ENCODE assay signal across 8 mouse cellular contexts in genomic region chr7:130265319-130266165, GRCm38 (mm10).
DNase-seq lines count a peak whose midpoint lies in the region; ATAC-seq lines count a peak whose summit lies in the region.

No protein-coding gene starts in this region.

- ATAC-seq in forebrain, embryonic 14.5 days: peak; percentile 13
- ATAC-seq in hindbrain, embryonic 15.5 days (ENCODE audit: low FRiP score, low read depth): peak; percentile 31; the same call in 1 of the 2 replicates
- peak; percentile 56 for ATAC-seq in limb, embryonic 12.5 days (ENCODE audit: insufficient number of reproducible peaks, insufficient read depth, low FRiP score, low TSS enrichment, low read depth)

- no peaks in the 10 kb centered on the region for H3K27me3 ChIP-seq in forebrain, embryonic 14.5 days (replicated peaks; ENCODE audit: control insufficient read depth, insufficient read depth, low read length)
- no peaks in the 10 kb centered on the region; the same call in 1 of the 2 replicates for H3K27me3 ChIP-seq in hindbrain, embryonic 15.5 days
- peaks cover 21% of the 10 kb centered on the region for H3K27me3 ChIP-seq in limb, embryonic 12.5 days

- peaks cover 7% of the 10 kb centered on the region; the same call in 1 of the 2 replicates for H3K36me3 ChIP-seq in forebrain, embryonic 14.5 days (ENCODE audit: control insufficient read depth, insufficient read depth, low read length)
- no peaks in the 10 kb centered on the region for H3K36me3 ChIP-seq in hindbrain, embryonic 15.5 days
- H3K36me3 ChIP-seq in limb, embryonic 12.5 days: peaks cover 14% of the 10 kb centered on the region

- peak overlapping the region; percentile 87 for H3K27ac ChIP-seq in forebrain, embryonic 14.5 days (ENCODE audit: low read depth, low read length)
- H3K27ac ChIP-seq in hindbrain, embryonic 15.5 days (replicated peaks): peak overlapping the region; percentile 84
- peak overlapping the region; percentile 96 for H3K27ac ChIP-seq in limb, embryonic 12.5 days

- DNase-seq in 3T3-L1 (ENCODE audit: low read depth, low spot score) (peak; percentile 55), ES-CJ7 (ENCODE audit: low read depth, low spot score) (peak; percentile 19)
- peak; percentile 67 for DNase-seq in forebrain, embryonic 14.5 days (ENCODE audit: low spot score)
- peak; percentile 83 for DNase-seq in neural tube, embryonic 10.5 days (ENCODE audit: extremely low spot score, low spot score)
- DNase-seq in B cell, adult 2 months: no peak
- DNase-seq in spleen, postnatal 14 days (ENCODE audit: low spot score in 2 of 2): no peak

- no peaks in the 10 kb centered on the region for H3K9me3 ChIP-seq in forebrain, embryonic 14.5 days (replicated peaks; ENCODE audit: control insufficient read depth, low read length)
- H3K9me3 ChIP-seq in hindbrain, embryonic 15.5 days: no peaks in the 10 kb centered on the region
- H3K9me3 ChIP-seq in limb, embryonic 12.5 days: no peaks in the 10 kb centered on the region

- peaks cover 41% of the 10 kb centered on the region for H3K4me1 ChIP-seq in forebrain, embryonic 14.5 days (ENCODE audit: control insufficient read depth, insufficient read depth, low read length)
- H3K4me1 ChIP-seq in hindbrain, embryonic 15.5 days (replicated peaks): peaks cover 62% of the 10 kb centered on the region
- H3K4me1 ChIP-seq in limb, embryonic 12.5 days (replicated peaks): peaks cover 57% of the 10 kb centered on the region

- H3K4me2 ChIP-seq in forebrain, embryonic 14.5 days (ENCODE audit: low read length): peak overlapping the region; percentile 79
- peak overlapping the region; percentile 94 for H3K4me2 ChIP-seq in hindbrain, embryonic 15.5 days
- peak overlapping the region; percentile 75 for H3K4me2 ChIP-seq in limb, embryonic 12.5 days

- peak overlapping the region; percentile 84 for H3K9ac ChIP-seq in forebrain, embryonic 14.5 days (ENCODE audit: low read length)
- peak overlapping the region; percentile 66 for H3K9ac ChIP-seq in hindbrain, embryonic 15.5 days
- H3K9ac ChIP-seq in limb, embryonic 12.5 days (replicated peaks): peak overlapping the region; percentile 95

- under 1% methylated on average over 56 of the region's 58 CpGs for WGBS in forebrain, embryonic 14.5 days
- WGBS in hindbrain, embryonic 15.5 days: under 1% methylated on average over 55 of the region's 58 CpGs
- WGBS in limb, embryonic 12.5 days: under 1% methylated on average over 52 of the region's 58 CpGs

- peak overlapping the region; percentile 68 for H3K4me3 ChIP-seq in forebrain, embryonic 14.5 days (ENCODE audit: low read depth, low read length)
- peak overlapping the region; percentile 59 for H3K4me3 ChIP-seq in hindbrain, embryonic 15.5 days
- H3K4me3 ChIP-seq in limb, embryonic 12.5 days (replicated peaks): peak overlapping the region; percentile 85

Comparison
In these comparisons a context has a peak if more than half of its experiments do, and no peak if none do; other contexts are left out.
1. DNase-seq: peak in 3T3-L1 (single experiment), ES-CJ7 (single experiment), forebrain, embryonic 14.5 days (single experiment) and neural tube, embryonic 10.5 days (single experiment); none in B cell, adult 2 months (0 of 2) and spleen, postnatal 14 days (0 of 2).
2. Peak in every context shown above with its lines, with median percentiles within 50 percentile points of each other: ATAC-seq, H3K27ac ChIP-seq, H3K4me2 ChIP-seq, H3K4me3 ChIP-seq and H3K9ac ChIP-seq.